8 mouse cellular contexts compared by ENCODE assay signal in the genomic region with DNA sequence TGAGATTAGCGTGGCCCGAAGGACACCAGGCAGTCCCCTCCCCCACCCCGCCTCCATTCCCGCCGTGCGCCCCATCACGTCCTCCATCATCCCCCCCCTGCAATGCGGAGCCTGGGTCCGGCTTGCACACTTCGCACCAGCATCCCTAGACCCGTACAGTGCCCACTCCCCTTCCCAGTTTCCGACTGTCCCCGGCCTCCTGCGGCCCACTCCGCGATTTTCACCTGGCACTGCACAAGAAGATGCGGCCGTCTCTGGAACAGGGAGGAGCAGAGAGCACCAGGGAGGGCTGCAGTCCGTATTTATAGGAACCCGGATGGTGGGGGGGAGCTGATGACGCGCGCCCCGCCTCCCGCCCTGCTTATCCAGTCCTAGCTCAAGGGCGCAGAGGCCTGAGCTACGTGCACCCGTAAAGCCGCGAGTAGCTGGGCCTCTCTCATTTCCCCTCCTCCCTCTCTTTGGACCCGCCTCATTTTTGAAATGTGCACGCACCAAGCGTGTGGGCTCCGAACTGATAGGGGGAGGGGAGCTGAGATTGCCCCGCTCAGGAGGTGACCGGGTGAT. TPM values are rescaled to one million over a fixed set of nuclear protein-coding genes. Genes with fewer than 3 reads are reported as not detected.
DNase-seq lines count a peak whose midpoint lies in the region; ATAC-seq and TF ChIP-seq lines count a peak whose summit lies in the region.

No protein-coding gene starts in this region.

- TF ChIP-seq POLR2A in testis, adult 2 months (IDR thresholded peaks at IDR 0.05; ENCODE audit: control insufficient read depth, low read depth, low read length) = peak; percentile 97

- peak overlapping the region; percentile 99 for H3K4me3 ChIP-seq in forebrain, embryonic 10.5 days
- peak overlapping the region; percentile 90 for H3K4me3 ChIP-seq in heart, embryonic 16.5 days (ENCODE audit: low read length)
- H3K4me3 ChIP-seq in liver, embryonic 16.5 days (ENCODE audit: low read depth, low read length) = peak overlapping the region; percentile 84
- H3K4me3 ChIP-seq in neural tube, embryonic 13.5 days = peak overlapping the region; percentile 98
- H3K4me3 ChIP-seq in testis, adult 2 months (ENCODE audit: control insufficient read depth, low read depth, low read length) = peak overlapping the region; percentile 89

- peak overlapping the region; percentile 99 for H3K9ac ChIP-seq in heart, embryonic 16.5 days (ENCODE audit: low read length)
- H3K9ac ChIP-seq in liver, embryonic 16.5 days (ENCODE audit: low read depth, low read length) = peak overlapping the region; percentile 84
- H3K9ac ChIP-seq in neural tube, embryonic 13.5 days = peak overlapping the region; percentile 97

- peaks cover 65% of the 10 kb centered on the region for H3K4me1 ChIP-seq in forebrain, embryonic 10.5 days
- peaks cover 33% of the 10 kb centered on the region for H3K4me1 ChIP-seq in heart, embryonic 16.5 days (ENCODE audit: control insufficient read depth, insufficient read depth, low read length)
- H3K4me1 ChIP-seq in liver, embryonic 16.5 days (ENCODE audit: control insufficient read depth, low read depth, low read length) = peaks cover 61% of the 10 kb centered on the region
- peaks cover 53% of the 10 kb centered on the region for H3K4me1 ChIP-seq in neural tube, embryonic 13.5 days (replicated peaks)
- H3K4me1 ChIP-seq in testis, adult 2 months (ENCODE audit: control insufficient read depth, insufficient read depth, low read length) = peaks cover 22% of the 10 kb centered on the region

- peaks cover 85% of the 10 kb centered on the region for H3K36me3 ChIP-seq in forebrain, embryonic 10.5 days (replicated peaks)
- peaks cover 37% of the 10 kb centered on the region for H3K36me3 ChIP-seq in heart, embryonic 16.5 days (ENCODE audit: control insufficient read depth, insufficient read depth)
- H3K36me3 ChIP-seq in liver, embryonic 16.5 days (ENCODE audit: control insufficient read depth, insufficient read depth) = peaks cover 39% of the 10 kb centered on the region
- H3K36me3 ChIP-seq in neural tube, embryonic 13.5 days = peaks cover 57% of the 10 kb centered on the region
- peaks cover 3% of the 10 kb centered on the region; the same call in 1 of the 2 replicates for H3K36me3 ChIP-seq in testis, adult 2 months (ENCODE audit: control insufficient read depth, insufficient read depth, low read length)

- H3K27ac ChIP-seq in forebrain, embryonic 10.5 days = peak overlapping the region; percentile 100
- peak overlapping the region; percentile 99 for H3K27ac ChIP-seq in heart, embryonic 16.5 days (ENCODE audit: low read length)
- H3K27ac ChIP-seq in liver, embryonic 16.5 days (ENCODE audit: low read length) = peak overlapping the region; percentile 85
- peak overlapping the region; percentile 95 for H3K27ac ChIP-seq in neural tube, embryonic 13.5 days (replicated peaks)
- H3K27ac ChIP-seq in testis, adult 2 months (ENCODE audit: control insufficient read depth, insufficient read depth, low read depth, low read length) = peak overlapping the region; percentile 86

- TF ChIP-seq CTCF in testis, adult 2 months (IDR thresholded peaks at IDR 0.05; ENCODE audit: control insufficient read depth, insufficient read depth, insufficient replicate concordance, low read depth, low read length) = no peak

- peak; percentile 84 for ATAC-seq in heart, embryonic 16.5 days (replicated peaks; ENCODE audit: extremely low read depth, insufficient read depth, low FRiP score)
- peak; percentile 84 for ATAC-seq in liver, embryonic 16.5 days (ENCODE audit: low read depth)
- peak; percentile 93 for ATAC-seq in neural tube, embryonic 13.5 days (ENCODE audit: low read depth)

- WGBS in forebrain, embryonic 10.5 days = under 1% methylated on average over 36 of the region's 36 CpGs
- WGBS in heart, embryonic 16.5 days = 0% methylated on average over 36 of the region's 36 CpGs
- WGBS in liver, embryonic 16.5 days (ENCODE audit: insufficient replicate concordance) = under 1% methylated on average over 36 of the region's 36 CpGs
- 2% methylated on average over 36 of the region's 36 CpGs for WGBS in neural tube, embryonic 13.5 days

- DNase-seq in CD8-positive naive resting alpha-beta T cell, adult 2 months (ENCODE audit: low read depth in 2 of 2, low spot score in 2 of 2) = peak; percentile 95 to 96
- peak; percentile 92 for DNase-seq in c-Kit-positive CD71-negative TER-119-negative erythroid progenitor cells, embryonic 14.5 days (ENCODE audit: low read depth)
- peak; percentile 97 for DNase-seq in forebrain, embryonic 10.5 days (ENCODE audit: extremely low spot score, low spot score)
- peak; percentile 97 to 98 for DNase-seq in kidney, postnatal 4 days

- H3K27me3 ChIP-seq in forebrain, embryonic 10.5 days (ENCODE audit: poor library complexity, severe bottlenecking) = no peaks in the 10 kb centered on the region
- no peaks in the 10 kb centered on the region for H3K27me3 ChIP-seq in heart, embryonic 16.5 days (ENCODE audit: control insufficient read depth, insufficient read depth, low read length)
- H3K27me3 ChIP-seq in liver, embryonic 16.5 days (ENCODE audit: control insufficient read depth, insufficient read depth, low read depth, low read length) = no peaks in the 10 kb centered on the region
- H3K27me3 ChIP-seq in neural tube, embryonic 13.5 days = no peaks in the 10 kb centered on the region
- no peaks in the 10 kb centered on the region for H3K27me3 ChIP-seq in testis, adult 2 months (ENCODE audit: control insufficient read depth, insufficient read depth, low read length)

- peak overlapping the region; percentile 76 for H3K4me2 ChIP-seq in heart, embryonic 16.5 days (ENCODE audit: low read depth, low read length)
- peak overlapping the region; percentile 88 for H3K4me2 ChIP-seq in liver, embryonic 16.5 days (ENCODE audit: low read depth, low read length)
- H3K4me2 ChIP-seq in neural tube, embryonic 13.5 days = peak overlapping the region; percentile 97

- no peaks in the 10 kb centered on the region for H3K9me3 ChIP-seq in forebrain, embryonic 10.5 days
- no peaks in the 10 kb centered on the region for H3K9me3 ChIP-seq in heart, embryonic 16.5 days (replicated peaks; ENCODE audit: control insufficient read depth, low read length)
- no peaks in the 10 kb centered on the region for H3K9me3 ChIP-seq in liver, embryonic 16.5 days (replicated peaks; ENCODE audit: control insufficient read depth, low read length)
- no peaks in the 10 kb centered on the region for H3K9me3 ChIP-seq in neural tube, embryonic 13.5 days

RNA-seq across cellular contexts. Expression of a gene that starts 0.9 kb away (rescaled TPM):
- 3,225 and 3,313 TPM in 2 replicates for polyA plus RNA-seq in forebrain, embryonic 10.5 days (2016; fragmentation: Nextera tagmentation; extraction: Ambion mirVana)
- polyA plus RNA-seq in heart, embryonic 16.5 days (2015; fragmentation: Nextera tagmentation; extraction: Ambion mirVana) = 3,677 and 4,254 TPM in 2 replicates
- 1,120 and 1,202 TPM in 2 replicates for polyA plus RNA-seq in liver, embryonic 16.5 days (2015; fragmentation: Nextera tagmentation; extraction: Ambion mirVana)
- polyA plus RNA-seq in neural tube, embryonic 13.5 days (2015; fragmentation: Nextera tagmentation; extraction: Ambion mirVana) = 1,206 and 1,336 TPM in 2 replicates
- polyA plus RNA-seq in testis, adult 2 months (2012; rRNA removed) = 274 and 379 TPM in 2 replicates

RNA-seq across cellular contexts. Expression of a gene that starts 20.4 kb away (rescaled TPM):
- 9.2 and 10.0 TPM in 2 replicates for polyA plus RNA-seq in forebrain, embryonic 10.5 days (2016; fragmentation: Nextera tagmentation; extraction: Ambion mirVana)
- 11.7 and 13.2 TPM in 2 replicates for polyA plus RNA-seq in heart, embryonic 16.5 days (2015; fragmentation: Nextera tagmentation; extraction: Ambion mirVana)
- polyA plus RNA-seq in liver, embryonic 16.5 days (2015; fragmentation: Nextera tagmentation; extraction: Ambion mirVana) = 3.0 and 4.2 TPM in 2 replicates
- 21.1 and 24.0 TPM in 2 replicates for polyA plus RNA-seq in neural tube, embryonic 13.5 days (2015; fragmentation: Nextera tagmentation; extraction: Ambion mirVana)
- 60.9 and 62.9 TPM in 2 replicates for polyA plus RNA-seq in testis, adult 2 months (2012; rRNA removed)

RNA-seq across cellular contexts. Expression of a gene that starts 26.1 kb away (rescaled TPM):
- 271 and 274 TPM in 2 replicates for polyA plus RNA-seq in forebrain, embryonic 10.5 days (2016; fragmentation: Nextera tagmentation; extraction: Ambion mirVana)
- 97.4 and 99.3 TPM in 2 replicates for polyA plus RNA-seq in heart, embryonic 16.5 days (2015; fragmentation: Nextera tagmentation; extraction: Ambion mirVana)
- polyA plus RNA-seq in liver, embryonic 16.5 days (2015; fragmentation: Nextera tagmentation; extraction: Ambion mirVana) = 96.1 and 98.1 TPM in 2 replicates
- polyA plus RNA-seq in neural tube, embryonic 13.5 days (2015; fragmentation: Nextera tagmentation; extraction: Ambion mirVana) = 48.8 and 69.2 TPM in 2 replicates
- polyA plus RNA-seq in testis, adult 2 months (2012; rRNA removed) = 100 and 109 TPM in 2 replicates

RNA-seq across cellular contexts. Expression of a gene that starts 26.2 kb away (rescaled TPM):
- polyA plus RNA-seq in forebrain, embryonic 10.5 days (2016; fragmentation: Nextera tagmentation; extraction: Ambion mirVana) = 232 and 239 TPM in 2 replicates
- polyA plus RNA-seq in heart, embryonic 16.5 days (2015; fragmentation: Nextera tagmentation; extraction: Ambion mirVana) = 270 and 281 TPM in 2 replicates
- 145 and 162 TPM in 2 replicates for polyA plus RNA-seq in liver, embryonic 16.5 days (2015; fragmentation: Nextera tagmentation; extraction: Ambion mirVana)
- polyA plus RNA-seq in neural tube, embryonic 13.5 days (2015; fragmentation: Nextera tagmentation; extraction: Ambion mirVana) = 143 and 158 TPM in 2 replicates
- 171 and 194 TPM in 2 replicates for polyA plus RNA-seq in testis, adult 2 months (2012; rRNA removed)

RNA-seq across cellular contexts. Expression of a gene that starts 33.7 kb away (rescaled TPM):
- polyA plus RNA-seq in forebrain, embryonic 10.5 days (2016; fragmentation: Nextera tagmentation; extraction: Ambion mirVana) = 101 and 103 TPM in 2 replicates
- 45.0 and 45.8 TPM in 2 replicates for polyA plus RNA-seq in heart, embryonic 16.5 days (2015; fragmentation: Nextera tagmentation; extraction: Ambion mirVana)
- polyA plus RNA-seq in liver, embryonic 16.5 days (2015; fragmentation: Nextera tagmentation; extraction: Ambion mirVana) = 25.2 and 25.3 TPM in 2 replicates
- polyA plus RNA-seq in neural tube, embryonic 13.5 days (2015; fragmentation: Nextera tagmentation; extraction: Ambion mirVana) = 44.5 and 45.3 TPM in 2 replicates
- polyA plus RNA-seq in testis, adult 2 months (2012; rRNA removed) = 24.5 and 26.2 TPM in 2 replicates

Comparison
In these comparisons a context has a peak if more than half of its experiments do, and no peak if none do; other contexts are left out.
1. Peak in every context shown above with its lines: DNase-seq, ATAC-seq, H3K4me3 ChIP-seq and H3K27ac ChIP-seq.